Mouse (Mus musculus) liver, embryonic 14.5 days (tissue): ENCODE results near the gene Asl.

Experiments used
- CTCF ChIP-seq: IDR thresholded peaks from 2 replicates; pipeline ENCODE4 v1.5.1; 2016; ENCODE audit warnings: antibody characterized with exemption, low read depth, control low read depth
- EP300 ChIP-seq: IDR thresholded peaks from 2 replicates; pipeline ENCODE4 v1.6.1; 2016; ENCODE audit warnings: antibody characterized with exemption, low read depth

GRCm38 (mm10) chr5:130078834-130079156 lies 49.7 kb upstream of the Asl start:
- TF ChIP-seq EP300 (no peak), CTCF (no peak)
